Mouse (Mus musculus): ENCODE measurements around the gene Stard8. TPM values are rescaled to one million over a fixed set of nuclear protein-coding genes. Genes with fewer than 3 reads are reported as not detected.

The Stard8 gene
- total RNA-seq, 2 experiments from 2014 or later: 15.0 to 17.0 TPM

Other genes starting within 250 kb of the Stard8 start
- 1 to 10 TPM; 3.7 to 4.1 TPM for gene Ophn1, start 112.2 kb upstream of the Stard8 start, total RNA-seq (2021)
- gene Yipf6, start 66.9 kb upstream of the Stard8 start, total RNA-seq (2021): 10 to 100 TPM in 1 of 2 experiments, 1 to 10 TPM in 1; 10.0 to 11.2 TPM
- 1 to 10 TPM; 4.4 to 6.8 TPM for gene Efnb1, start 132.9 kb downstream of the Stard8 start, total RNA-seq (2021)

Measured in gastrocnemius, postnatal 25 days (tissue).